Mouse (Mus musculus): Measurements from ENCODE around the gene Chtop. TPM values are rescaled to one million over a fixed set of nuclear protein-coding genes. Genes with fewer than 3 reads are reported as not detected.

The Chtop gene
- polyA plus RNA-seq, 1 experiment from 2014 or later = 90.9 TPM

- no peak overlapping the region for H3K9ac ChIP-seq
- no peak overlapping the region for H3K27ac ChIP-seq
- H3K9me3 ChIP-seq (replicated peaks) = no peaks in the 10 kb centered on the region
- no peak for ATAC-seq (replicated peaks; ENCODE audit: insufficient number of reproducible peaks, insufficient read depth, low FRiP score, low read depth)
- peaks cover 27% of the 10 kb centered on the region for H3K27me3 ChIP-seq
- 0 out of 2 replicates have a peak, but pooled peaks cover 3% of the 10 kb centered on the region for H3K36me3 ChIP-seq
- peak overlapping the region; percentile 87 for H3K4me2 ChIP-seq
- peak overlapping the region; percentile 3; the same call in 1 of the 2 replicates for H3K4me3 ChIP-seq
- peaks cover 30% of the 10 kb centered on the region for H3K4me1 ChIP-seq (replicated peaks)
- 21% methylated on average over 7 of the region's 7 CpGs for WGBS
These were observed 46.7 kb downstream of the Chtop start for GRCm38 (mm10) chr3:90462579-90462978.

- H3K4me1 ChIP-seq (replicated peaks) = peaks cover 30% of the 10 kb centered on the region
- 84% methylated on average over 3 of the region's 3 CpGs for WGBS
- H3K4me2 ChIP-seq = no peak overlapping the region
- 0 out of 2 replicates have a peak, but pooled peaks cover 3% of the 10 kb centered on the region for H3K36me3 ChIP-seq
- no peak for ATAC-seq (replicated peaks; ENCODE audit: insufficient number of reproducible peaks, insufficient read depth, low FRiP score, low read depth)
- peaks cover 27% of the 10 kb centered on the region for H3K27me3 ChIP-seq
- no peaks in the 10 kb centered on the region for H3K9me3 ChIP-seq (replicated peaks)
- H3K4me3 ChIP-seq = no peak overlapping the region
- no peak overlapping the region for H3K27ac ChIP-seq
- no peak overlapping the region for H3K9ac ChIP-seq
These were observed 47.4 kb downstream of the Chtop start for GRCm38 (mm10) chr3:90461935-90462334.

GRCm38 (mm10) chr3:90460315-90460714, 49.0 kb downstream of the Chtop start:
- no peak for ATAC-seq (replicated peaks; ENCODE audit: insufficient number of reproducible peaks, insufficient read depth, low FRiP score, low read depth)
- Histone ChIP-seq H3K4me2 (no peak overlapping the region), H3K4me1 (replicated peaks) (peaks cover 17% of the 10 kb centered on the region), H3K4me3 (no peak overlapping the region), H3K9ac (no peak overlapping the region), H3K27me3 (peaks cover 23% of the 10 kb centered on the region), H3K9me3 (replicated peaks) (no peaks in the 10 kb centered on the region), H3K36me3 (0 out of 2 replicates have a peak, but pooled peaks cover 3% of the 10 kb centered on the region), H3K27ac (no peak overlapping the region)
- 63% methylated on average over 5 of the region's 5 CpGs for WGBS

GRCm38 (mm10) chr3:90459727-90460126, 49.6 kb downstream of the Chtop start:
- Histone ChIP-seq H3K9me3 (replicated peaks) (no peaks in the 10 kb centered on the region), H3K9ac (no peak overlapping the region), H3K4me1 (replicated peaks) (peaks cover 11% of the 10 kb centered on the region), H3K27me3 (peaks cover 18% of the 10 kb centered on the region), H3K27ac (no peak overlapping the region), H3K36me3 (0 out of 2 replicates have a peak, but pooled peaks cover 3% of the 10 kb centered on the region), H3K4me2 (no peak overlapping the region), H3K4me3 (no peak overlapping the region)
- ATAC-seq (replicated peaks; ENCODE audit: insufficient number of reproducible peaks, insufficient read depth, low FRiP score, low read depth) = no peak
- 80% methylated on average over 9 of the region's 9 CpGs for WGBS

GRCm38 (mm10) chr3:90454931-90455330, 54.4 kb downstream of the Chtop start:
- Histone ChIP-seq H3K27me3 (no peaks in the 10 kb centered on the region), H3K9ac (no peak overlapping the region), H3K4me2 (no peak overlapping the region), H3K4me3 (no peak overlapping the region), H3K27ac (no peak overlapping the region), H3K4me1 (replicated peaks) (peaks cover 11% of the 10 kb centered on the region), H3K36me3 (0 out of 2 replicates have a peak, but pooled peaks cover 3% of the 10 kb centered on the region), H3K9me3 (replicated peaks) (no peaks in the 10 kb centered on the region)
- no peak for ATAC-seq (replicated peaks; ENCODE audit: insufficient number of reproducible peaks, insufficient read depth, low FRiP score, low read depth)
- 87% methylated on average over 14 of the region's 14 CpGs for WGBS

GRCm38 (mm10) chr3:90451396-90452095, 57.8 kb downstream of the Chtop start:
- WGBS = 39% methylated on average over 10 of the region's 10 CpGs
- H3K27ac ChIP-seq = peak overlapping the region; percentile 42; the same call in 1 of the 2 replicates
- H3K4me3 ChIP-seq = peak overlapping the region; percentile 31
- H3K4me1 ChIP-seq (replicated peaks) = peaks cover 17% of the 10 kb centered on the region
- no peaks in the 10 kb centered on the region for H3K9me3 ChIP-seq (replicated peaks)
- no peak for ATAC-seq (replicated peaks; ENCODE audit: insufficient number of reproducible peaks, insufficient read depth, low FRiP score, low read depth)
- no peaks in the 10 kb centered on the region for H3K36me3 ChIP-seq
- H3K27me3 ChIP-seq = no peaks in the 10 kb centered on the region
- no peak overlapping the region; the same call in 1 of the 2 replicates for H3K9ac ChIP-seq
- H3K4me2 ChIP-seq = peak overlapping the region; percentile 44

- Histone ChIP-seq H3K4me2 (peak overlapping the region; percentile 44), H3K4me3 (peak overlapping the region; percentile 31), H3K4me1 (replicated peaks) (peaks cover 18% of the 10 kb centered on the region), H3K27me3 (no peaks in the 10 kb centered on the region), H3K9ac (no peak overlapping the region), H3K9me3 (replicated peaks) (no peaks in the 10 kb centered on the region), H3K27ac (peak overlapping the region; percentile 42; the same call in 1 of the 2 replicates), H3K36me3 (no peaks in the 10 kb centered on the region)
- WGBS = 23% methylated on average over 12 of the region's 12 CpGs
- ATAC-seq (replicated peaks; ENCODE audit: insufficient number of reproducible peaks, insufficient read depth, low FRiP score, low read depth) = no peak
These were observed 58.4 kb downstream of the Chtop start for GRCm38 (mm10) chr3:90450874-90451273.

Other genes with a start within 250 kb of the Chtop start
- 4.6 and 6.9 TPM in 2 replicates for gene Dennd4b, start 244.3 kb downstream of the Chtop start, polyA plus RNA-seq (2015; fragmentation: Nextera tagmentation; extraction: Ambion mirVana)
- 7.1 and 9.5 TPM in 2 replicates for gene Gatad2b, start 216.3 kb downstream of the Chtop start, polyA plus RNA-seq (2015; fragmentation: Nextera tagmentation; extraction: Ambion mirVana)
- gene Slc27a3, start 119.6 kb downstream of the Chtop start, polyA plus RNA-seq (2015; fragmentation: Nextera tagmentation; extraction: Ambion mirVana) = 4.8 and 9.4 TPM in 2 replicates
- gene Ints3, start 75.9 kb downstream of the Chtop start, polyA plus RNA-seq (2015; fragmentation: Nextera tagmentation; extraction: Ambion mirVana) = 16.7 and 22.6 TPM in 2 replicates
- 10.1 and 12.5 TPM in 2 replicates for gene Npr1, start 43.6 kb downstream of the Chtop start, polyA plus RNA-seq (2015; fragmentation: Nextera tagmentation; extraction: Ambion mirVana)
- 97.3 and 108 TPM in 2 replicates for gene Ilf2, start 33.4 kb downstream of the Chtop start, polyA plus RNA-seq (2015; fragmentation: Nextera tagmentation; extraction: Ambion mirVana)
- gene Snapin, start 18.5 kb downstream of the Chtop start, polyA plus RNA-seq (2015; fragmentation: Nextera tagmentation; extraction: Ambion mirVana) = 71.5 and 75.1 TPM in 2 replicates
- 247 and 315 TPM in 2 replicates for gene S100a1, start 4.9 kb upstream of the Chtop start, polyA plus RNA-seq (2015; fragmentation: Nextera tagmentation; extraction: Ambion mirVana)
- 73.0 and 94.1 TPM in 2 replicates for gene S100a13, start 4.9 kb upstream of the Chtop start, polyA plus RNA-seq (2015; fragmentation: Nextera tagmentation; extraction: Ambion mirVana)
- 1.1 and 7.5 TPM in 2 replicates for gene S100a14, start 17.4 kb upstream of the Chtop start, polyA plus RNA-seq (2015; fragmentation: Nextera tagmentation; extraction: Ambion mirVana)
- 89.3 and 103 TPM in 2 replicates for gene S100a16, start 27.8 kb upstream of the Chtop start, polyA plus RNA-seq (2015; fragmentation: Nextera tagmentation; extraction: Ambion mirVana)
- 0.08 and 1.7 TPM in 2 replicates for gene S100a3, start 51.1 kb upstream of the Chtop start, polyA plus RNA-seq (2015; fragmentation: Nextera tagmentation; extraction: Ambion mirVana)
- gene S100a2, start 80.7 kb upstream of the Chtop start, polyA plus RNA-seq (2015; fragmentation: Nextera tagmentation; extraction: Ambion mirVana) = not detected in 2 replicates
- not detected in 2 replicates for gene Gm42674, start 92.4 kb upstream of the Chtop start, polyA plus RNA-seq (2015; fragmentation: Nextera tagmentation; extraction: Ambion mirVana)
- 2.8 and 7.5 TPM in 2 replicates for gene S100a4, start 94.3 kb upstream of the Chtop start, polyA plus RNA-seq (2015; fragmentation: Nextera tagmentation; extraction: Ambion mirVana)
- gene S100a5, start 99.0 kb upstream of the Chtop start, polyA plus RNA-seq (2015; fragmentation: Nextera tagmentation; extraction: Ambion mirVana) = not detected in 2 replicates
- 48.9 and 70.5 TPM in 2 replicates for gene S100a6, start 103.4 kb upstream of the Chtop start, polyA plus RNA-seq (2015; fragmentation: Nextera tagmentation; extraction: Ambion mirVana)
- 0.22 TPM in 1 of 2 replicates, not detected in the other for gene S100a7a, start 144.5 kb upstream of the Chtop start, polyA plus RNA-seq (2015; fragmentation: Nextera tagmentation; extraction: Ambion mirVana)
- gene S100a8, start 159.5 kb upstream of the Chtop start, polyA plus RNA-seq (2015; fragmentation: Nextera tagmentation; extraction: Ambion mirVana) = 24.9 and 32.7 TPM in 2 replicates
- 15.5 and 16.3 TPM in 2 replicates for gene S100a9, start 186.2 kb upstream of the Chtop start, polyA plus RNA-seq (2015; fragmentation: Nextera tagmentation; extraction: Ambion mirVana)
- not detected in 2 replicates for gene Pglyrp4, start 217.4 kb upstream of the Chtop start, polyA plus RNA-seq (2015; fragmentation: Nextera tagmentation; extraction: Ambion mirVana)

All from heart, embryonic 15.5 days (tissue).